Mouse (Mus musculus) embryonic facial prominence, embryonic 14.5 days (tissue): Measurements from ENCODE around the gene Naif1. TPM values are rescaled to one million over a fixed set of nuclear protein-coding genes. Genes with fewer than 3 reads are reported as not detected.
A peak's percentile ranks its signal among the peaks of the same experiment; 100 is the strongest.

Experiments used
- ATAC-seq: fragments of 200-750 bp; cut with Nextera tagmentation; 2 replicates; pipeline ENCODE4 v1.8.0; 2017; ENCODE audit warnings: low read depth, moderate number of reproducible peaks, moderate TSS enrichment
- DNase-seq: peaks from one replicate; pipeline ENCODE4 v3.0.0-alpha.2; 2015; ENCODE audit warnings: low spot score
- H3K27ac ChIP-seq: fragments of 300-500 bp; sonication (generic); replicated peaks from 2 replicates; pipeline ENCODE4 v1.5.1; 2014; ENCODE audit warnings: low read depth, mild to moderate bottlenecking, low read length, moderate library complexity
- H3K27me3 ChIP-seq: fragments of 300-500 bp; sonication (generic); replicated peaks from 2 replicates; pipeline ENCODE4 v1.6.1; 2014; ENCODE audit warnings: low read length; ENCODE audit not compliant: control insufficient read depth, insufficient read depth
- H3K36me3 ChIP-seq: fragments of 300-500 bp; sonication (generic); 2 replicates; pipeline ENCODE4 v1.6.1; 2014; ENCODE audit warnings: low read length, mixed read lengths; ENCODE audit not compliant: control insufficient read depth, insufficient read depth
- H3K4me1 ChIP-seq: fragments of 300-500 bp; sonication (generic); 2 replicates; pipeline ENCODE4 v1.6.1; 2014; ENCODE audit warnings: antibody characterized with exemption, low read length; ENCODE audit not compliant: control insufficient read depth, insufficient read depth
- H3K4me2 ChIP-seq: fragments of 300-500 bp; sonication (generic); 2 replicates; pipeline ENCODE4 v1.6.1; 2014; ENCODE audit warnings: low read depth, mild to moderate bottlenecking, low read length, moderate library complexity, mixed read lengths
- H3K4me3 ChIP-seq: fragments of 300-500 bp; sonication (generic); 2 replicates; pipeline ENCODE4 v1.5.1; 2014; ENCODE audit warnings: low read depth, mild to moderate bottlenecking, low read length
- H3K9ac ChIP-seq: fragments of 300-500 bp; sonication (generic); 2 replicates; pipeline ENCODE4 v1.6.1; 2014; ENCODE audit warnings: low read depth, mild to moderate bottlenecking, low read length, moderate library complexity, mixed read lengths
- H3K9me3 ChIP-seq: fragments of 300-500 bp; sonication (generic); 2 replicates; pipeline ENCODE4 v1.6.1; 2016; ENCODE audit warnings: low read length; ENCODE audit not compliant: control insufficient read depth
- WGBS: fragments of 180-500 bp; shearing (Covaris S2); extraction: QIAGEN DNeasy Blood & Tissue Kit; methylation state at CpG from one replicate; pipeline ENCODE4 v1.1.7; 2014; 5-methylcytosine and 5-hydroxymethylcytosine counted together
- polyA plus RNA-seq: library from polyadenylated mRNA; unstranded; fragments of >200 nt; fragmentation: Nextera tagmentation; extraction: Ambion mirVana; gene quantifications from 2 replicates; pipeline ENCODE4 v1.2.1, GENCODE M21; 2014

Gene Naif1
- polyA plus RNA-seq, 1 experiment from 2014 or later, result 4.9 TPM

- DNase-seq (peak; percentile 73), ATAC-seq (peak; percentile 68)
- no peak overlapping the region for H3K4me3 ChIP-seq
- no peaks in the 10 kb centered on the region for H3K9me3 ChIP-seq
- H3K4me1 ChIP-seq, result peaks cover 12% of the 10 kb centered on the region
- WGBS, result 56% methylated on average over 3 of the region's 3 CpGs
- no peak overlapping the region for H3K4me2 ChIP-seq
- no peak overlapping the region for H3K9ac ChIP-seq
- H3K27me3 ChIP-seq, result no peaks in the 10 kb centered on the region
- H3K36me3 ChIP-seq, result no peaks in the 10 kb centered on the region
- H3K27ac ChIP-seq, result peak overlapping the region; percentile 59; the same call in 1 of the 2 replicates
Observed at GRCm38 (mm10) chr2:32436686-32437372, 13.4 kb upstream of the Naif1 start.

GRCm38 (mm10) chr2:32437612-32438166 lies 12.6 kb upstream of the Naif1 start:
- Histone ChIP-seq H3K9ac (no peak overlapping the region), H3K4me2 (no peak overlapping the region), H3K4me1 (peaks cover 12% of the 10 kb centered on the region), H3K4me3 (no peak overlapping the region), H3K9me3 (no peaks in the 10 kb centered on the region), H3K27ac (peak overlapping the region; percentile 50; the same call in 1 of the 2 replicates), H3K36me3 (no peaks in the 10 kb centered on the region), H3K27me3 (no peaks in the 10 kb centered on the region)
- ATAC-seq (no peak), DNase-seq (no peak)
- 44% methylated on average over 2 of the region's 2 CpGs for WGBS

GRCm38 (mm10) chr2:32438733-32439132 lies 11.5 kb upstream of the Naif1 start:
- no peak overlapping the region for H3K4me2 ChIP-seq
- no peaks in the 10 kb centered on the region for H3K9me3 ChIP-seq
- no peak overlapping the region for H3K9ac ChIP-seq
- H3K4me1 ChIP-seq, result peaks cover 12% of the 10 kb centered on the region
- no peak overlapping the region for H3K4me3 ChIP-seq
- no peaks in the 10 kb centered on the region for H3K36me3 ChIP-seq
- H3K27ac ChIP-seq, result no peak overlapping the region
- H3K27me3 ChIP-seq, result no peaks in the 10 kb centered on the region
- 80% methylated on average over 3 of the region's 3 CpGs for WGBS
- DNase-seq, result no peak
- no peak for ATAC-seq

GRCm38 (mm10) chr2:32439177-32439576 lies 11.1 kb upstream of the Naif1 start:
- H3K27ac ChIP-seq, result no peak overlapping the region; the same call in 1 of the 2 replicates
- 46% methylated on average over 6 of the region's 6 CpGs for WGBS

GRCm38 (mm10) chr2:32440164-32440563 lies 10.1 kb upstream of the Naif1 start:
- Histone ChIP-seq H3K4me3 (no peak overlapping the region), H3K27me3 (no peaks in the 10 kb centered on the region), H3K27ac (peak overlapping the region; percentile 54; the same call in 1 of the 2 replicates), H3K4me2 (no peak overlapping the region), H3K9ac (no peak overlapping the region), H3K9me3 (no peaks in the 10 kb centered on the region), H3K36me3 (0 out of 2 replicates have a peak, but pooled peaks cover under 1% of the 10 kb centered on the region), H3K4me1 (peaks cover 12% of the 10 kb centered on the region)
- no peak for ATAC-seq
- 57% methylated on average over 2 of the region's 2 CpGs for WGBS
- DNase-seq, result no peak

More at GRCm38 (mm10) chr2:32439177-32439576, 11.1 kb upstream of the Naif1 start:
- Histone ChIP-seq H3K27me3 (no peaks in the 10 kb centered on the region), H3K4me3 (no peak overlapping the region), H3K9me3 (no peaks in the 10 kb centered on the region), H3K36me3 (no peaks in the 10 kb centered on the region), H3K4me1 (peaks cover 12% of the 10 kb centered on the region), H3K9ac (no peak overlapping the region), H3K4me2 (no peak overlapping the region)
- ATAC-seq (no peak), DNase-seq (no peak)

GRCm38 (mm10) chr2:32440632-32441031 lies 9.6 kb upstream of the Naif1 start:
- Histone ChIP-seq H3K27ac (0 out of 2 replicates have a peak overlapping the region, but pooled peaks have one; percentile 54), H3K27me3 (no peaks in the 10 kb centered on the region), H3K4me3 (no peak overlapping the region), H3K9ac (no peak overlapping the region), H3K9me3 (no peaks in the 10 kb centered on the region), H3K36me3 (0 out of 2 replicates have a peak, but pooled peaks cover 4% of the 10 kb centered on the region), H3K4me1 (peaks cover 12% of the 10 kb centered on the region), H3K4me2 (no peak overlapping the region)
- ATAC-seq (no peak), DNase-seq (no peak)
- 70% methylated on average over 1 of the region's 1 CpGs for WGBS

GRCm38 (mm10) chr2:32441550-32441949 lies 8.7 kb upstream of the Naif1 start:
- DNase-seq (no peak), ATAC-seq (no peak)
- WGBS, result 86% methylated on average over 2 of the region's 2 CpGs
- Histone ChIP-seq H3K4me3 (no peak overlapping the region), H3K9ac (no peak overlapping the region), H3K4me1 (peaks cover 13% of the 10 kb centered on the region), H3K27ac (no peak overlapping the region), H3K36me3 (0 out of 2 replicates have a peak, but pooled peaks cover 4% of the 10 kb centered on the region), H3K4me2 (no peak overlapping the region), H3K9me3 (no peaks in the 10 kb centered on the region), H3K27me3 (no peaks in the 10 kb centered on the region)

- WGBS, result 50% methylated on average over 1 of the region's 1 CpGs
- no peak overlapping the region for H3K4me3 ChIP-seq
- no peak overlapping the region for H3K4me2 ChIP-seq
- ATAC-seq, result no peak
- no peak overlapping the region for H3K27ac ChIP-seq
- 0 out of 2 replicates have a peak, but pooled peaks cover 4% of the 10 kb centered on the region for H3K36me3 ChIP-seq
- H3K4me1 ChIP-seq, result peaks cover 12% of the 10 kb centered on the region
- no peaks in the 10 kb centered on the region for H3K9me3 ChIP-seq
- no peak overlapping the region for H3K9ac ChIP-seq
- no peak for DNase-seq
- no peaks in the 10 kb centered on the region for H3K27me3 ChIP-seq
Observed at GRCm38 (mm10) chr2:32445535-32445934, 4.7 kb upstream of the Naif1 start.
